Mouse (Mus musculus): ENCODE data around the gene 2210016F16Rik.

DNA sequence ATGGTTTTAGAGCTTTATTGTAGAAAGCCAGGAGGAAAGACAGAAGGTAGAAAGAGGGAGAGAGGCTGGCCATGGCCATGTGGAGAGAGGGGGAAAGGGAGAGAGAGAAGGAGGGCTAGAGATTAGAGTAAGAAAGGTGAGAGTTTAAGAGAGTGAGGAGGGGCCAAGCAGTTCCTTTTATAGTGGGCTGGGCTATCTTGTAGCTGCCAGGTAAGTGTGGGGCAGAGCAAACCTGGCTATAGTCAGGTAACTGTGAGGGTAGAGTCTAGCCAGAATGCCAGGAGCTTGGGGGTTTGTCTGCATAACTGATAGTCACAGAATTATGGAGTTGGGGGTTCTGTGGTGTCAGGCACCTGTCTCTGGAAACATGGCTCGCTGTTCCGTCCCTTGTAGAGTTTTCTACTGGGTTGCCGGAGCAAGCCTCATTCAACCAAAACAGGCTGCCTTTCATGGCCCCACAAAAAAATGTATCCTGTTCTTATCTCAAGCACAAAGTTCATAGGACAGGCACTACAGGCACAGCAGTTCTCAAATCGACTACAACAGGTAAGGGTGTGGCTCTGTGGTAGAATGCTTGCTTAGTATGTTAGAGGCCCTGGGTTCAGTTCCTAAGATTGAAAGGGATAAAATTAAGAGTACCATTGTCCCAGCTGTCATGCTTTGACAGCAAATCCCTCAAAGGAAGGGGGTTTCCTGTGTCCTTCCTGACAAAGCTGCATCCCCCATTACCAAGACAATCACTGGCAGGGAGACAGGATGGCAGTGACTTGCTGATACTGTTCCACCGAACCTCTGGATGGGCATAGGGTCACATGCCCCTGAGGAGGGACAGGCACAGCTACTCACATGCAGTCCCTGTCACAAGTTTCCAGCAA, 12.5 kb downstream of the 2210016F16Rik start:
- TF ChIP-seq CTCF (IDR thresholded peaks at IDR 0.05) = no peak
- peak; percentile 35; the same call in 1 of the 2 replicates for TF ChIP-seq EP300 (IDR thresholded peaks at IDR 0.05)

All from lung, postnatal 0 days (tissue).